Mouse (Mus musculus): Measurements from ENCODE around the gene Ap5z1.

DNA sequence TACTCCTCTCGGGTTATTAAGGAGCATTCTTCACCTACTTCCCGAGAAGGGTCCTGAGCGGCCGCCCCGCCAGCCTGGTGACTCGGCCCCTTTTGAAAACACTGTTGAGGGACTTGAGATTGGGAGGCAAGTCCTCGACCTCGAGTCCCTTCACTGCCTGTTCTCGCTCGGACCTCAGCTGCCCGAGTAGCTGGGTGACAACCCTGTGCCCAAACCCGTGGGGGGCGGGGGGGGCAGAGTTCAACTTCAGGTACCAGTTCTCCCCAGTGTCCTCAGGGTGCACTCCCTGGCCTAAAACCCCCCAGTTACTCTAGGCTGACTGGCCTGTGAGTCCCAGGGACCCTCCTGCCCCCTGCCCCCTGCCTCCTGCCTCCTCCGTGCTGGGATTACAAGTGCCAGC, 19.8 kb upstream of the Ap5z1 start:
- no peak for TF ChIP-seq GATA1 (IDR thresholded peaks at IDR 0.05; ENCODE audit: borderline replicate concordance, low read length)
- no peak for TF ChIP-seq FLI1 (IDR thresholded peaks at IDR 0.05; ENCODE audit: low read length)
